Mouse (Mus musculus): Measurements from ENCODE around the gene Ndufb3. TPM values are rescaled to one million over a fixed set of nuclear protein-coding genes. Genes with fewer than 3 reads are reported as not detected.
A peak's percentile ranks its signal among the peaks of the same experiment; 100 is the strongest.

The Ndufb3 gene
- polyA plus RNA-seq, 1 experiment = 4.1 TPM

DNA sequence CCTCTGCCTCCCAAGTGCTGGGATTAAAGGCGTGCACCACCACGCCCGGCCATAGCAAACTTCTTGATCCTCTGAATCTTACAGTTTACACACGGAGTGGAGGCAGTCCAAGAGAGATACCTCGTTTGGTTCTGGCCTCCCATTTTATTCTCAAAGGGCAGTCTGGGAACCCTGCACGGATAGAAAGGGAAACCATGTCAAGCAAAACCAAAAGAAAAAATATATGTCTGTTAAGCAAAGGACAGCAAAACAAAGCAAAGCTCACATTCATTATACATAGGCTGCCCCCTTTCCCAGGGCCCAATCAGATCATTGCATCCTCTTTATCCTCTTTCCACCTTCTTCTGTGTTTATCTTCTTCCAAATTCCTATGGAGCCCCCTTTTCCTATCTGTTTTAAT, 27.6 kb downstream of the Ndufb3 start:
- TF ChIP-seq GATA1 (IDR thresholded peaks at IDR 0.05; ENCODE audit: low read length) = no peak

DNA sequence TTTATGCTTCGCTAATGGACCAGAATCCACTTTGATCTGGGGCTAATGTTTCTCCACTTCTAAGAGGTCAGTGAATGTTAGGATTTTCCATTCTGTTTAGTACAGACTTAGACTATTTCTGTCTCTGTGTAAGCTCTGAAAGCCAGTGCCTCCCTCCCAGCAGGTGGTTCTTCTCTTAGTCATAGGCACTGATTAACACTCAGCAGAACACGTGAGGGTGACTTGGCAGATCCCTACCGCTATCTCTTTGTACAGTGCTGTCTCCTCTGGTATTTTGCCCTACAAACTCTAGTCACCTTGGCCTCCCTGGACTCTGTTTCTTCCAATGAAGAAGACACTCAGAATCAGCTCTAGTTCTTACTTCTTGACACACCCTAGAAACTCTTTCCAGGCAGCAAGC, 28.2 kb downstream of the Ndufb3 start:
- TF ChIP-seq GATA1 (IDR thresholded peaks at IDR 0.05; ENCODE audit: low read length) = no peak

DNA sequence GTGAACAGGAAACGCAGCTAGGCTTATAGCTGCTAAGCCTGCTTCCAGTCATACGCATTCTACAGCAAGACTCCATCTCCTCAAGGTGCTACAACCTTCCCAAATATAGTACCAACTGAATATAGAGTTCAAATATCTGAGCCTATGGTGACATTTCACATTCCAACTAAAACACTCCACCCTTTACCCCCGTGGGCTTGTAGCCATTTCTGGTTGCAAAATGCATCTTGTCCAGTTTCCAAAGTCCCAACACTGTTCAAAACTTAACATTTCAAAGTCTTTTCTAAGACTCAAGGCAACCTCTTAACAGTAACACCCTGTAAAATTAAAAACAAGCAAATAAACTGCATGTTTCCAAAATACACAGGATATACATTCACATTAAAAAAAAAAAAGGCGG, 29.0 kb downstream of the Ndufb3 start:
- no peak for TF ChIP-seq GATA1 (IDR thresholded peaks at IDR 0.05; ENCODE audit: low read length)

DNA sequence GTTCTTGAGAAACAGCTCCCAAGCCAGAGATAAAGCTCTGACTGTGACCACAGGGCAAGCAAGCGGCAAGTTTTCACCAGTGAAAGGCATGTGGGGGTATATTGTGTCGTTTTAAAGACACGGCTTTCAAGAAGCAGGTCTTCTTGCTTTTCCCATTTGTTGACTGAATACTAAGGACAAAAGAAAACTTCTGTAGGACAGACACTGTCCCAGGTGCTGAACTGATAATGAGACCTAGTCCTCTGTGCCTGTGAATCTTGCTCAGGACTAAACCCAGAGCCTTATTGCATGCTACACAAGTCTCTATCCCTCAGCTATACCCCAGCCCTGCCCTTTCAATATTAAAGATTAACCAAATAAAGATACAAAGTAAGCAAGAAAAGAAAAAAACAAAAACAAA, 30.0 kb downstream of the Ndufb3 start:
- no peak for TF ChIP-seq GATA1 (IDR thresholded peaks at IDR 0.05; ENCODE audit: low read length)

DNA sequence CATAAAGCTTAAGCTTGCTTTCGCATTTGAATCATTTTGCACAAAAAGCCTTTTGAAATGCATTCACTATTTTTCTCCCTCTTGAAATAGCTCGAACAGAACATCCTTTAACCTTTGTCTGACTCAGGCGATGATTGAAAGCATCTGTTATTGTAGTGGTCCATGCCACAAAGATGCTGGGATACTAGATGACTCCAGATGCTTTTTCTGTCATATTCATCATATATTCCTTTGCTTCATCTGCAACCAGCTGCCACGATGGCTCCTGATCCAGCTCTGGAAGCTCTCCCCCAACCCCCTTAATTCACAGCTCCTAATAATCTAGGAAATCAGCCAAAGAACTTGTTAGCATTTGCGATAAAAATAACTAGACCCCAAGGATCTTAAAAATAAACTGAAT, 30.9 kb downstream of the Ndufb3 start:
- TF ChIP-seq GATA1 (IDR thresholded peaks at IDR 0.05; ENCODE audit: low read length) = no peak

DNA sequence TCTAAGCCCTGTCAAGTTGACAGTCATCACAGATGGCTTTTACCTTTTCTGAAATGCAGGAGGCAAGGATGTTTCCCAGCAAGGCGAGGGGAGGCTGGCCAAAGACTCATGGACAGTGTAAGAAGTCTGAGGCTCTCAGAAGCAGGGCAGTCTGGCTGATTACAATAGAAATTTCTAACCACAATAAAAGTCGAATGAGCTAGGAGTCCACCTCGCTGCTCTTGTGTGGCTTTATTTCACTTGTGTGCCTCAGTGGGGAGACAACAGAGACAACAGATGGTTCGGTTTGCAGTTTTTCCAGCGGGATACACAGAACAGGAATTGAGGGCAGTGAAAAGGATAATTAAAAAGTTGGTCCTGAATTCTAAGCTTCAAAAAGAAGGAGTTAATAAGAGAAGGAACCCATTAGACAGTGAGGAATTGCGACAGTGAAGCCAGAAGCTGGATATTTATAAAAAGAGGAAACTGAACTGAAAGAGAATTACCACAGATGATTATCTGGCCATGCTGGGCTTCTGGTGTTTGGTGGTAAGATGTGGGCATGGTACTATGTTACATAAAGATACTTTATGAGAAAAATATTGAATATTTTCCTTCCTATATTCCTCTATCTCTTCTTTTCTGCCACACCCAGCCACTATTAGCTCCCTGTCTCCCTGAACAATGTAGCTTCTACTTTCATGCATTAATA, 31.9 kb downstream of the Ndufb3 start:
- TF ChIP-seq GATA1 (IDR thresholded peaks at IDR 0.05; ENCODE audit: low read length) = peak; percentile 16

DNA sequence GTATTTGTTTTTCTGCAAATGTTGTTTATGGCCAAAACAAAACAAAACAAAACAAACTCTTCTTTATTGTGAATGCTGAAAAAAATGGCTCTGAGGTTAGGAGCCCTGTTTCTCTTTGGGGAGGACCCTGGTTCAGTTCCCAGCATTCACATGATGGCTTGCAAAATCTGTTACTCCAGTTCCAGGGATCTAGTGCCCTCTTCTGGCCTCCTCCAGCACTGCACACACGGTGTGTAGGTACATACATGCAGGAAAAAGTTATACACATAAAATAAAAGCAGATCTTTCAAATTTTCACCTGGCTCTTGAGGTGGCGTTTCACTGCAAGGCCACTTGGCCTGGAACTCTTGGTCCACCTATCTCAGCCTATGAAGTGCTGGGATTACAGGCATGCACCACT, 32.6 kb downstream of the Ndufb3 start:
- no peak for TF ChIP-seq GATA1 (IDR thresholded peaks at IDR 0.05; ENCODE audit: low read length)

DNA sequence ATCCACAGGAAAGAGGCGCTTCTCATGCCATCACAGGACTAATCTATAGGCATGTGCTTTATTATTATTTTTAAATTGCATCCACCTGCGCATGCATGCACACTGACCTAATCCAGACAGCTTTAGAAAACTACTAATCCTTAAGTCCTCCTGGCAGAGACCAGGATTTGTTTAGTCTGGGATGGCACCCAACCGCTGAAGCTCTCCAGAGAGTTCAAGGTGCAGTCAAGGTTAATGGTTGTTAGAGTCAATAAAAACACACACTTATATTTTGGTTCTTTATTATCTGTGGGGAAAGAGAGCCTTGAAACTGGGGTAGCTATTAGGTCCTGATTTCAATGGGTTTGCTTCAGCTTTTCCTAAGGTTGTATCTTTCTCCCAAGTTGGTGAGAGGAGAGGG, 35.1 kb downstream of the Ndufb3 start:
- no peak for TF ChIP-seq GATA1 (IDR thresholded peaks at IDR 0.05; ENCODE audit: low read length)

DNA sequence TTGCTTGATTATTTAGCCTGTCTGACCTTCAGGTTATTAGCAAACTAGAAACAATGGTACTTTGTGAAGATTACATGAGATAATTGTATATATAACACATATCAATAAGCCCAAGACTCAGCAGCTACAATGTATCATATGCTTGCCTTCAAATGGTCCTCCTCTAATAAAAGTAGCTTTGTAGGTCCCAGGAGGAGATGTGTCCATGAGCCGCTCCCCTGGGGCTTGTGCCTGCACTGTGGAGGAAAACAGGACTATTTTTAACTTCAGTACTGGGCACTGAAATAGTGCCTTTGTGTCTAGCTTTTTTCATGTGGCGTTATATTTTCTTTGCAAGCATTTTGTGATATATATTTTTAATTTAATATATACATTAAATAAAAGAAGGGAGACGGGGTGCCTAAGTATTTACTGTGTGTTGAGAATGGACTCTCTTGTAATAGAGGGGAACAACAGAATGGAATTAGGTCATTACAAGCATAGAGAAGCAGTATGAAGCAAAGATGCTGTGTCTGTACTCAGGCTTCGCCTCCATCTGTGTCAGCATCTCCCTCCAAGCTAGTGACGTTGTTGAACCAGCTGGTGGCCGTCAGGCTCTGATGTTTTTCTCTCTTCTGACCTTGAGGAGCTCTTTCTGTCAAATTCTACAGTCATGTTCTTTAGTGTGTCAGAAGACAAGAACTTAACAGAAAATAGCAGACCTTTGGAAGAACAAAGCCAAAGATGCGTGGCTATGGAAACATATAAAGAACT, 36.0 kb downstream of the Ndufb3 start:
- TF ChIP-seq GATA1 (IDR thresholded peaks at IDR 0.05; ENCODE audit: low read length) = no peak

Other genes with a start within 250 kb of the Ndufb3 start
- gene Bzw1, start 193.5 kb upstream of the Ndufb3 start, polyA plus RNA-seq (2012) = 15.6 and 22.9 TPM in 2 replicates
- 1.8 and 3.2 TPM in 2 replicates for gene Clk1, start 162.3 kb upstream of the Ndufb3 start, polyA plus RNA-seq (2012)
- 2.7 and 11.0 TPM in 2 replicates for gene Nif3l1, start 141.2 kb upstream of the Ndufb3 start, polyA plus RNA-seq (2012)
- 8.2 and 11.2 TPM in 2 replicates for gene Ppil3, start 140.9 kb upstream of the Ndufb3 start, polyA plus RNA-seq (2012)
- 35.5 and 54.7 TPM in 2 replicates for gene Orc2, start 81.3 kb upstream of the Ndufb3 start, polyA plus RNA-seq (2012)
- 7.8 and 8.6 TPM in 2 replicates for gene Fam126b, start 61 bp upstream of the Ndufb3 start, polyA plus RNA-seq (2012)
- not detected in 2 replicates for gene Als2cr12, start 109.6 kb downstream of the Ndufb3 start, polyA plus RNA-seq (2012)
- 4.0 and 7.9 TPM in 2 replicates for gene Cflar, start 125.1 kb downstream of the Ndufb3 start, polyA plus RNA-seq (2012)
- gene Casp8, start 209.0 kb downstream of the Ndufb3 start, polyA plus RNA-seq (2012) = 0.02 TPM in 1 of 2 replicates, not detected in the other